Mouse (Mus musculus) megakaryocyte, embryonic 14.5 days (primary cell): ENCODE measurements around the gene Prdm2.

Experiments used
- FLI1 ChIP-seq: IDR thresholded peaks from 2 replicates; pipeline ENCODE4 v1.6.1; 2012; ENCODE audit warnings: low read length, inconsistent platforms, mixed read lengths
- GATA1 ChIP-seq: IDR thresholded peaks from 3 replicates; pipeline ENCODE4 v1.6.1; 2012; ENCODE audit warnings: mixed read lengths, low read length, inconsistent platforms, borderline replicate concordance

DNA sequence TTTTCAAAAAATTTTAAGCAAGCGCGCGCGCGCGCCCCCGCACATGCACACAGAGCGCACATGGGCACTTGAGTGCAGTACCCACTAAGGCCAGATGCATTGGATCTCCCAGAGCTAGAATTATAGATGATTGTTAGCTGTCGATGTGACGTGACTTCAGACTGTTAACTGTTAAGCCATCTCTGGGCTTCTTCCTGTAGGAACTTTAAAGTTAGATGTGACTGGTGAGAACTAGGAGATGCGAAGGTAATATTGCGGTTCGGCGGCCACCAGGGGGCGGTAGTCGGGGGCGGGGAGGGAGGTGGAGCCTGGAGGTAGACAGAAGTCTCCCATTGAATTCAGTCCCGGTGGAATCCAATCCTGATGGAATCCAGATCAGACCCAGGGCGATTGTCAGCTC, 45.7 kb upstream of the Prdm2 start:
- TF ChIP-seq GATA1 (no peak), FLI1 (no peak)
